Comparison of ENCODE assay signal across 8 mouse cellular contexts in the genomic region with DNA sequence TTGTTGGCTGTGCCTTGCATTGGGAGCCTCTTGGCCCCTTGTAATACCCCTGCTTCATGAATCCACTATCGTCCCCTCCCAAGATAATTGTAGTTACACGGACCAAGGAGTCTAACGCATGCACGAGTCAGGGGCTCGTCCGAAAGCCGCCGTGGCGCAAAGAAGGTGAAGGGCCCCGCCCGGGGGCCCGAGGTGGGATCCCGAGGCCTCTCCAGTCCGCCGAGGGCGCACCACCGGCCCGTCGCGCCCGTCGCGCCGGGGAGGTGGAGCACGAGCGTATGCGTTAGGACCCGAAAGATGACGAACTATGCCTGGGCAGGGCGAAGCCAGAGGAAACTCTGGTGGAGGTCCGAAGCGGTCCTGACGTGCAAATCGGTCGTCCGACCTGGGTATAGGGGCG.
DNase-seq lines count a peak whose midpoint lies in the region; ATAC-seq and TF ChIP-seq lines count a peak whose summit lies in the region.
"Had no signal": no experiment of that assay in that cellular context is flagged by ENCODE, and none has a peak within 500 bp of the region (broad histone marks: within the 10 kb centered on the region; RNA-seq: fewer than 3 reads in every experiment).

No protein-coding gene starts in this region.

- H3K4me2 ChIP-seq in lung, embryonic 14.5 days: no peak overlapping the region
- no peak overlapping the region for H3K4me2 ChIP-seq in forebrain, embryonic 14.5 days (ENCODE audit: low read length)
- no peak overlapping the region for H3K4me2 ChIP-seq in limb, embryonic 12.5 days
- no peak overlapping the region for H3K4me2 ChIP-seq in neural tube, embryonic 15.5 days

- peak; percentile 98 for ATAC-seq in lung, embryonic 14.5 days (ENCODE audit: insufficient read depth)
- peak; percentile 71; the same call in 1 of the 2 replicates for ATAC-seq in forebrain, embryonic 14.5 days
- ATAC-seq in limb, embryonic 12.5 days (ENCODE audit: insufficient number of reproducible peaks, insufficient read depth, low FRiP score, low TSS enrichment, low read depth): peak; percentile 84; the same call in 1 of the 2 replicates
- peak; percentile 83 for ATAC-seq in neural tube, embryonic 15.5 days (ENCODE audit: low FRiP score)

- H3K36me3 ChIP-seq in lung, embryonic 14.5 days (ENCODE audit: insufficient read depth): no peaks in the 10 kb centered on the region
- H3K36me3 ChIP-seq in forebrain, embryonic 14.5 days (ENCODE audit: control insufficient read depth, insufficient read depth, low read length): no peaks in the 10 kb centered on the region
- H3K36me3 ChIP-seq in limb, embryonic 12.5 days: no peaks in the 10 kb centered on the region
- no peaks in the 10 kb centered on the region for H3K36me3 ChIP-seq in neural tube, embryonic 15.5 days

- no peak for TF ChIP-seq CTCF in lung, embryonic 14.5 days (IDR thresholded peaks at IDR 0.05; ENCODE audit: low read depth)

- no peak overlapping the region for H3K27ac ChIP-seq in lung, embryonic 14.5 days (ENCODE audit: low read depth)
- H3K27ac ChIP-seq in forebrain, embryonic 14.5 days (ENCODE audit: low read depth, low read length): no peak overlapping the region
- no peak overlapping the region for H3K27ac ChIP-seq in limb, embryonic 12.5 days
- no peak overlapping the region for H3K27ac ChIP-seq in neural tube, embryonic 15.5 days (replicated peaks)

- H3K27me3 ChIP-seq in lung, embryonic 14.5 days (ENCODE audit: insufficient read depth, low read length): no peaks in the 10 kb centered on the region
- no peaks in the 10 kb centered on the region for H3K27me3 ChIP-seq in forebrain, embryonic 14.5 days (replicated peaks; ENCODE audit: control insufficient read depth, insufficient read depth, low read length)
- H3K27me3 ChIP-seq in limb, embryonic 12.5 days: no peaks in the 10 kb centered on the region
- H3K27me3 ChIP-seq in neural tube, embryonic 15.5 days (replicated peaks): no peaks in the 10 kb centered on the region

- no peaks in the 10 kb centered on the region for H3K4me1 ChIP-seq in lung, embryonic 14.5 days (ENCODE audit: insufficient read depth)
- peaks cover 12% of the 10 kb centered on the region for H3K4me1 ChIP-seq in forebrain, embryonic 14.5 days (ENCODE audit: control insufficient read depth, insufficient read depth, low read length)
- H3K4me1 ChIP-seq in limb, embryonic 12.5 days (replicated peaks): peaks cover 27% of the 10 kb centered on the region
- H3K4me1 ChIP-seq in neural tube, embryonic 15.5 days: peaks cover 15% of the 10 kb centered on the region

- 84% methylated on average over 37 of the region's 37 CpGs for WGBS in lung, embryonic 14.5 days
- WGBS in forebrain, embryonic 14.5 days: 90% methylated on average over 37 of the region's 37 CpGs
- WGBS in limb, embryonic 12.5 days: 92% methylated on average over 37 of the region's 37 CpGs
- 92% methylated on average over 37 of the region's 37 CpGs for WGBS in neural tube, embryonic 15.5 days

- H3K4me3 ChIP-seq in lung, embryonic 14.5 days (ENCODE audit: low read depth, low read length): no peak overlapping the region
- no peak overlapping the region for H3K4me3 ChIP-seq in forebrain, embryonic 14.5 days (ENCODE audit: low read depth, low read length)
- no peak overlapping the region for H3K4me3 ChIP-seq in limb, embryonic 12.5 days (replicated peaks)
- no peak overlapping the region for H3K4me3 ChIP-seq in neural tube, embryonic 15.5 days (replicated peaks)

- no peak overlapping the region for H3K9ac ChIP-seq in lung, embryonic 14.5 days
- H3K9ac ChIP-seq in forebrain, embryonic 14.5 days (ENCODE audit: low read length): no peak overlapping the region
- no peak overlapping the region for H3K9ac ChIP-seq in limb, embryonic 12.5 days (replicated peaks)
- no peak overlapping the region for H3K9ac ChIP-seq in neural tube, embryonic 15.5 days (replicated peaks)

- DNase-seq in lung, embryonic 14.5 days: no peak
- DNase-seq in lung, postnatal 10 days: no peak
- no peak for DNase-seq in forebrain, embryonic 14.5 days (ENCODE audit: low spot score)
- no peak for DNase-seq in urinary bladder, postnatal 36 days (ENCODE audit: low spot score in 2 of 2)
- DNase-seq in adrenal gland, postnatal 14 days: no peak
- DNase-seq: cerebellum, postnatal 14 days had no signal

- H3K9me3 ChIP-seq in lung, embryonic 14.5 days (ENCODE audit: low read depth, low read length): peaks cover 4% of the 10 kb centered on the region; the same call in 1 of the 2 replicates
- peaks cover 4% of the 10 kb centered on the region; the same call in 1 of the 2 replicates for H3K9me3 ChIP-seq in forebrain, embryonic 14.5 days (replicated peaks; ENCODE audit: control insufficient read depth, low read length)
- H3K9me3 ChIP-seq in limb, embryonic 12.5 days: peaks cover 37% of the 10 kb centered on the region
- H3K9me3 ChIP-seq in neural tube, embryonic 15.5 days (replicated peaks): 0 out of 2 replicates have a peak, but pooled peaks cover 7% of the 10 kb centered on the region
